Mouse (Mus musculus): ENCODE results near the gene Kank2. TPM values are rescaled to one million over a fixed set of nuclear protein-coding genes. Genes with fewer than 3 reads are reported as not detected.

Kank2 gene
- polyA plus RNA-seq (2014; fragmentation: Nextera tagmentation; extraction: Ambion mirVana), result 9.5 and 9.6 TPM in 2 replicates

DNA sequence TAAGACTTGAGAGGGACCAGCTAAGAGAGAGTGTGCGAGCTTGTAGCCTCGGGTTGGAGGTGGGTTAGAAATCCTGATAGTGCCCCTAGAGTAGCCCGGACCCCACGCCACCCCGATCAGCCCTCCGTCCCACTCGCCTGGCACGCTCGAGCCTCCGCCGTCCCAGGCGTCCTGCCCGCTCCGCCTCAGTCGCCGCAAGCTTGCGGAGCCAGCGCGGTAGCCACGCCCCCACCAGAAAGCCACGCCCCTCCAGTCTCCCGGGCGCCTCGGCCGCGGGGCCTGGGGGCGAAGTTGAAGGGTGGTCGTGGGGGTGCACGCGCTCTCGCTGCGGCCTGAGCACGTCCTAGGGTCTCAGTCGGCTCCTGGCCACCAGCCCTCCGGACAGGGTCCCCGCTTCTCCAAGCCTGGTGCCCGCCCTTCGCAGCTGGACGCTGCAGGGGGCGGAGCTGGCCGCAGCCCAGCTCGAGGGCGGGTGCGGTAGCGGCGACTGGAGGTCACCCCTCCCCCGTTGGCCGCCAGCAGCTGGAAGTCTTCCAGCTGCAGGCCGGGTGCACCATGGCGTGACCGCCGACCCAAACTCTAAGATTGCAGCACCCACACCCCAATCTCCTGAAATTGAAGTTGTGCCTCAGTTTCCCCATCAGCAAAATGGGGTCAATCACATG, at the start of gene Kank2:
Kank2 (minus strand) TSS at position 400 of the 665 bp plus-strand sequence.
- under 1% methylated on average over 52 of the region's 52 CpGs for WGBS
- peak within 1 kb of the TSS; percentile 56 for H3K4me2 ChIP-seq (ENCODE audit: low read length)
- DNase-seq (ENCODE audit: low spot score) (peak; percentile 97), ATAC-seq (replicated peaks; ENCODE audit: low FRiP score, low TSS enrichment, low read depth) (peak; percentile 81)
- no peaks in the 10 kb centered on the region for H3K9me3 ChIP-seq (ENCODE audit: control insufficient read depth, low read length)
- peaks cover 37% of the 10 kb centered on the region for H3K36me3 ChIP-seq (ENCODE audit: control insufficient read depth, insufficient read depth, low read length)
- H3K27me3 ChIP-seq (replicated peaks; ENCODE audit: control insufficient read depth, insufficient read depth, low read length), result no peaks in the 10 kb centered on the region
- peaks cover 18% of the 10 kb centered on the region for H3K4me1 ChIP-seq (replicated peaks; ENCODE audit: control insufficient read depth, insufficient read depth, low read length)
- peak within 1 kb of the TSS; percentile 95 for H3K27ac ChIP-seq (ENCODE audit: low read depth)
- peak within 1 kb of the TSS; percentile 89 for H3K4me3 ChIP-seq (ENCODE audit: low read depth, low read length)
- H3K9ac ChIP-seq (ENCODE audit: low read length), result peak within 1 kb of the TSS; percentile 93

GRCm38 (mm10) chr9:21847926-21848325, 49.4 kb upstream of the Kank2 start:
- no peaks in the 10 kb centered on the region for H3K27me3 ChIP-seq (replicated peaks; ENCODE audit: control insufficient read depth, insufficient read depth, low read length)
- H3K9me3 ChIP-seq (ENCODE audit: control insufficient read depth, low read length), result no peaks in the 10 kb centered on the region
- H3K27ac ChIP-seq (ENCODE audit: low read depth), result peak overlapping the region; percentile 83
- H3K36me3 ChIP-seq (ENCODE audit: control insufficient read depth, insufficient read depth, low read length), result peaks cover 29% of the 10 kb centered on the region
- 25% methylated on average over 10 of the region's 10 CpGs for WGBS
- H3K4me2 ChIP-seq (ENCODE audit: low read length), result peak overlapping the region; percentile 57
- no peak overlapping the region for H3K9ac ChIP-seq (ENCODE audit: low read length)
- no peak for DNase-seq (ENCODE audit: low spot score)
- no peak overlapping the region for H3K4me3 ChIP-seq (ENCODE audit: low read depth, low read length)
- ATAC-seq (replicated peaks; ENCODE audit: low FRiP score, low TSS enrichment, low read depth), result no peak
- peaks cover 33% of the 10 kb centered on the region for H3K4me1 ChIP-seq (replicated peaks; ENCODE audit: control insufficient read depth, insufficient read depth, low read length)

- H3K27me3 ChIP-seq (replicated peaks; ENCODE audit: control insufficient read depth, insufficient read depth, low read length), result no peaks in the 10 kb centered on the region
- peaks cover 36% of the 10 kb centered on the region for H3K4me1 ChIP-seq (replicated peaks; ENCODE audit: control insufficient read depth, insufficient read depth, low read length)
- peaks cover 34% of the 10 kb centered on the region for H3K36me3 ChIP-seq (ENCODE audit: control insufficient read depth, insufficient read depth, low read length)
- ATAC-seq (replicated peaks; ENCODE audit: low FRiP score, low TSS enrichment, low read depth), result no peak
- peak overlapping the region; percentile 14 for H3K9ac ChIP-seq (ENCODE audit: low read length)
- H3K27ac ChIP-seq (ENCODE audit: low read depth), result peak overlapping the region; percentile 83
- no peaks in the 10 kb centered on the region for H3K9me3 ChIP-seq (ENCODE audit: control insufficient read depth, low read length)
- DNase-seq (ENCODE audit: low spot score), result no peak
- H3K4me3 ChIP-seq (ENCODE audit: low read depth, low read length), result peak overlapping the region; percentile 19; the same call in 1 of the 2 replicates
- peak overlapping the region; percentile 57 for H3K4me2 ChIP-seq (ENCODE audit: low read length)
- 12% methylated on average over 3 of the region's 3 CpGs for whole genome bisulfite sequencing
Measured at GRCm38 (mm10) chr9:21847425-21847824, 48.9 kb upstream of the Kank2 start.

DNA sequence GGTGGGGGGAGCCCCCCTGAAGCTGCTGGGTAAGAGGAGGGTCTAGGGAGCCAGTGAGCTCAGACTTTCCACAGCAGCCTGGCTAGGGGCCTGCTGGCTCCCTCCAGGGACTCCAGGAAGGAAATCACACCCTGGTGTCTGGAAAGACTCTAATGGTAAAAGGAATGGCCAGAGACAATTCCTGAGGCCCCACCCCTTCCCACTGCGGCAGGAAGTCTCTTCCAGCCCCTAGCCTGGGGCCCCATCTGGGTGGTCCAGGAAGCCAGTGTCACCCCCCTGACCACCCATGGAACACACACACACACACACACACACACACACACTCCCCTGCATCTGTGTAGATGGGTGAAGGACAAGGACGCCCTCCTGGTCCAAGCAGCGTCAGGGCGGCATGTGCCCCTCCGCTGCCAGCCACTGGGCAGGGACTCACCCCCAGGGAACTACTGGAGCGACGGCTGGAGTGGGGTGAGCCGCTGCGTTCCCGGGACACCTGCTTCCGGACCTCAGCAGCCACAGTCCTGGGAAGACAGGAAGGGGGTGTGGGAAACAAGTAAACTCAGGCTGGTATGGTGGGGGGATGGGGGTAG, 48.3 kb upstream of the Kank2 start:
- Histone ChIP-seq H3K9ac (ENCODE audit: low read length) (peak overlapping the region; percentile 14), H3K4me1 (replicated peaks; ENCODE audit: control insufficient read depth, insufficient read depth, low read length) (peaks cover 36% of the 10 kb centered on the region), H3K27me3 (replicated peaks; ENCODE audit: control insufficient read depth, insufficient read depth, low read length) (no peaks in the 10 kb centered on the region), H3K4me2 (ENCODE audit: low read length) (peak overlapping the region; percentile 57), H3K36me3 (ENCODE audit: control insufficient read depth, insufficient read depth, low read length) (peaks cover 38% of the 10 kb centered on the region), H3K4me3 (ENCODE audit: low read depth, low read length) (peak overlapping the region; percentile 19), H3K27ac (ENCODE audit: low read depth) (peak overlapping the region; percentile 83), H3K9me3 (ENCODE audit: control insufficient read depth, low read length) (no peaks in the 10 kb centered on the region)
- WGBS, result 13% methylated on average over 11 of the region's 11 CpGs
- peak; percentile 74 for DNase-seq (ENCODE audit: low spot score)
- ATAC-seq (replicated peaks; ENCODE audit: low FRiP score, low TSS enrichment, low read depth), result peak; percentile 64

GRCm38 (mm10) chr9:21845381-21846080, 47.0 kb upstream of the Kank2 start:
- Histone ChIP-seq H3K9me3 (ENCODE audit: control insufficient read depth, low read length) (no peaks in the 10 kb centered on the region), H3K4me1 (replicated peaks; ENCODE audit: control insufficient read depth, insufficient read depth, low read length) (peaks cover 32% of the 10 kb centered on the region), H3K36me3 (ENCODE audit: control insufficient read depth, insufficient read depth, low read length) (peaks cover 46% of the 10 kb centered on the region), H3K27me3 (replicated peaks; ENCODE audit: control insufficient read depth, insufficient read depth, low read length) (no peaks in the 10 kb centered on the region), H3K27ac (ENCODE audit: low read depth) (no peak overlapping the region), H3K9ac (ENCODE audit: low read length) (no peak overlapping the region), H3K4me2 (ENCODE audit: low read length) (no peak overlapping the region), H3K4me3 (ENCODE audit: low read depth, low read length) (no peak overlapping the region)
- peak; percentile 48; the same call in 1 of the 2 replicates for ATAC-seq (replicated peaks; ENCODE audit: low FRiP score, low TSS enrichment, low read depth)
- no peak for DNase-seq (ENCODE audit: low spot score)
- 38% methylated on average over 14 of the region's 14 CpGs for WGBS

- Histone ChIP-seq H3K36me3 (ENCODE audit: control insufficient read depth, insufficient read depth, low read length) (peaks cover 68% of the 10 kb centered on the region), H3K27ac (ENCODE audit: low read depth) (peak overlapping the region; percentile 73; the same call in 1 of the 2 replicates), H3K4me3 (ENCODE audit: low read depth, low read length) (no peak overlapping the region), H3K4me2 (ENCODE audit: low read length) (no peak overlapping the region), H3K4me1 (replicated peaks; ENCODE audit: control insufficient read depth, insufficient read depth, low read length) (peaks cover 27% of the 10 kb centered on the region), H3K9ac (ENCODE audit: low read length) (no peak overlapping the region), H3K27me3 (replicated peaks; ENCODE audit: control insufficient read depth, insufficient read depth, low read length) (no peaks in the 10 kb centered on the region), H3K9me3 (ENCODE audit: control insufficient read depth, low read length) (no peaks in the 10 kb centered on the region)
- WGBS, result 48% methylated on average over 6 of the region's 6 CpGs
- ATAC-seq (replicated peaks; ENCODE audit: low FRiP score, low TSS enrichment, low read depth) (no peak), DNase-seq (ENCODE audit: low spot score) (no peak)
Measured at GRCm38 (mm10) chr9:21843086-21843485, 44.5 kb upstream of the Kank2 start.

GRCm38 (mm10) chr9:21842391-21842790, 43.8 kb upstream of the Kank2 start:
- Histone ChIP-seq H3K27ac (ENCODE audit: low read depth) (peak overlapping the region; percentile 73; the same call in 1 of the 2 replicates), H3K9me3 (ENCODE audit: control insufficient read depth, low read length) (no peaks in the 10 kb centered on the region), H3K9ac (ENCODE audit: low read length) (no peak overlapping the region), H3K4me2 (ENCODE audit: low read length) (no peak overlapping the region), H3K4me3 (ENCODE audit: low read depth, low read length) (no peak overlapping the region), H3K4me1 (replicated peaks; ENCODE audit: control insufficient read depth, insufficient read depth, low read length) (peaks cover 20% of the 10 kb centered on the region), H3K27me3 (replicated peaks; ENCODE audit: control insufficient read depth, insufficient read depth, low read length) (no peaks in the 10 kb centered on the region), H3K36me3 (ENCODE audit: control insufficient read depth, insufficient read depth, low read length) (peaks cover 75% of the 10 kb centered on the region)
- no peak for DNase-seq (ENCODE audit: low spot score)
- 37% methylated on average over 5 of the region's 5 CpGs for WGBS
- no peak for ATAC-seq (replicated peaks; ENCODE audit: low FRiP score, low TSS enrichment, low read depth)

- Histone ChIP-seq H3K9me3 (ENCODE audit: control insufficient read depth, low read length) (no peaks in the 10 kb centered on the region), H3K27ac (ENCODE audit: low read depth) (no peak overlapping the region), H3K36me3 (ENCODE audit: control insufficient read depth, insufficient read depth, low read length) (peaks cover 86% of the 10 kb centered on the region), H3K4me2 (ENCODE audit: low read length) (no peak overlapping the region), H3K4me1 (replicated peaks; ENCODE audit: control insufficient read depth, insufficient read depth, low read length) (peaks cover 11% of the 10 kb centered on the region; the same call in 1 of the 2 replicates), H3K27me3 (replicated peaks; ENCODE audit: control insufficient read depth, insufficient read depth, low read length) (no peaks in the 10 kb centered on the region), H3K4me3 (ENCODE audit: low read depth, low read length) (no peak overlapping the region), H3K9ac (ENCODE audit: low read length) (no peak overlapping the region)
- DNase-seq (ENCODE audit: low spot score) (no peak), ATAC-seq (replicated peaks; ENCODE audit: low FRiP score, low TSS enrichment, low read depth) (no peak)
- WGBS, result 92% methylated on average over 6 of the region's 6 CpGs
Measured at GRCm38 (mm10) chr9:21841340-21841739, 42.8 kb upstream of the Kank2 start.

Measured in intestine, embryonic 14.5 days (tissue).